ENCODE assay signal across 17 mouse cellular contexts in the genomic region with DNA sequence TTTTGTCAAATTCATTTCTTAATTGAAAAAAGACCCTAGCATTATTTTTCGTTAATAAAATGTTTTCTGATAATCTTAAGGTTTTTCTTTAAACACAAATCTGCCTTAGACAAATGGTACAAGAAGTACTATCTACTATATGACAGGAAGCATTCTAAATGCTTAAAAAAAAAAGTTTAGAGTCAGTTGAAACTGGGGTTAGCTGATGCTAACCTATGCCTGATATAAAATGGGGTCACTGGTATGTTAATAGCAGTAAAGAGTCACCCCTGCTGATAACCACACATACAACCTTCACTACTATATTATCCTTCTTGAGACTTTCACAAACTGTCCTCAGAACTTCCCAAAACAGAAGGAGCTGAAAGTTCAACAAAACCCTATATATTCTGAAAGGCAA. TPM values are rescaled to one million over a fixed set of nuclear protein-coding genes. Genes with fewer than 3 reads are reported as not detected.
DNase-seq lines count a peak whose midpoint lies in the region; TF ChIP-seq lines count a peak whose summit lies in the region.
"Had no signal": no experiment of that assay in that cellular context is flagged by ENCODE, and none has a peak within 500 bp of the region (broad histone marks: within the 10 kb centered on the region; RNA-seq: fewer than 3 reads in every experiment).

No protein-coding gene starts in this region.

- H3K4me1 ChIP-seq in MEL (ENCODE audit: control insufficient read depth in 1 of 2, insufficient read depth in 2 of 2, low read length in 2 of 2): peaks cover 14 to 32% of the 10 kb centered on the region in 2 experiments

- DNase-seq in MEL (ENCODE audit: low read depth, low spot score): peak; percentile 45
- DNase-seq in right cerebral cortex, postnatal 36 days (ENCODE audit: low spot score in 2 of 2): no peak
- DNase-seq: adrenal gland, adult 2 months; adrenal gland, adult 8-10 months; adrenal gland, postnatal 10 days; adrenal gland, postnatal 14 days; adrenal gland, postnatal 25 days; adrenal gland, postnatal 36 days; B cell, adult 2 months; cerebellum, adult 11 months; cerebellum, adult 11-12 months; cerebellum, adult 18-20 months; cerebellum, adult 2 months; cerebellum, adult 8-10 months had no signal

- no peak for TF ChIP-seq RAD21 in MEL (IDR thresholded peaks at IDR 0.05; ENCODE audit: low read depth, low read length)

- no peaks in the 10 kb centered on the region for H3K9me3 ChIP-seq in MEL (replicated peaks; ENCODE audit: insufficient read depth, low read length)
- H3K9me3 ChIP-seq: G1E had no signal

- TF ChIP-seq POLR2A in MEL (IDR thresholded peaks at IDR 0.05; ENCODE audit: control insufficient read depth in 1 of 2, insufficient read depth in 1 of 2, low read depth in 1 of 2, low read length in 2 of 2, poor library complexity in 1 of 2): no peak

- peaks cover 18% of the 10 kb centered on the region for H3K79me2 ChIP-seq in MEL (ENCODE audit: control insufficient read depth, insufficient read depth, low read length, poor library complexity)

- H3K36me3 ChIP-seq in MEL (ENCODE audit: control insufficient read depth in 1 of 2, insufficient read depth in 2 of 2, low read length in 2 of 2): peaks cover 6 to 42% of the 10 kb centered on the region in 2 experiments

- no peaks in the 10 kb centered on the region for H3K27me3 ChIP-seq in MEL (ENCODE audit: control insufficient read depth in 1 of 2, insufficient read depth in 2 of 2, low read length in 2 of 2)
- H3K27me3 ChIP-seq: CH12.LX, Patski had no signal

- H3K9ac ChIP-seq in MEL (ENCODE audit: control insufficient read depth, low read depth, low read length, poor library complexity, severe bottlenecking): no peak overlapping the region

- no peak for TF ChIP-seq CTCF in MEL (IDR thresholded peaks at IDR 0.05 in 2 of 3, conservative IDR thresholded peaks at IDR 0.05 in 1 of 3; ENCODE audit: control insufficient read depth in 1 of 3, insufficient read depth in 1 of 3, low read depth in 2 of 3, low read length in 3 of 3, poor library complexity in 1 of 3, severe bottlenecking in 1 of 3)

- H3K4me3 ChIP-seq in MEL (ENCODE audit: control insufficient read depth in 1 of 2, insufficient read depth in 1 of 2, low read depth in 2 of 2, low read length in 2 of 2): no peak overlapping the region

- TF ChIP-seq EP300 in MEL (IDR thresholded peaks at IDR 0.05; ENCODE audit: low read depth in 1 of 2, low read length in 2 of 2): peak; percentile 35 to 78; a peak in 3 of 4 replicates

- H3K27ac ChIP-seq in MEL (ENCODE audit: control insufficient read depth, low read depth, low read length): peak overlapping the region; percentile 31; the same call in 1 of the 2 replicates

TF ChIP-seq in MEL, 35 proteins besides CTCF, POLR2A, EP300 and RAD21:
- TF ChIP-seq USF2 (IDR thresholded peaks at IDR 0.05; ENCODE audit: borderline replicate concordance in 1 of 2, insufficient read depth in 1 of 2, low read depth in 1 of 2, low read length in 2 of 2): no peak
- TF ChIP-seq GATA1 (IDR thresholded peaks at IDR 0.05; ENCODE audit: low read depth, low read length): peak; percentile 42; the same call in 1 of the 2 replicates
- TF ChIP-seq JUND (IDR thresholded peaks at IDR 0.05; ENCODE audit: low read depth, low read length): no peak
- TF ChIP-seq MYB (IDR thresholded peaks at IDR 0.05; ENCODE audit: low read depth, low read length): peak; percentile 52; the same call in 1 of the 2 replicates
- TF ChIP-seq HCFC1 (IDR thresholded peaks at IDR 0.05; ENCODE audit: low read depth, low read length): no peak
- TF ChIP-seq SMC3 (IDR thresholded peaks at IDR 0.05; ENCODE audit: low read depth, low read length): no peak
- TF ChIP-seq ZC3H11A (IDR thresholded peaks at IDR 0.05; ENCODE audit: low read depth, low read length): no peak
- TF ChIP-seq GABPA (IDR thresholded peaks at IDR 0.05; ENCODE audit: low read depth, low read length): no peak
- TF ChIP-seq MEF2A (IDR thresholded peaks at IDR 0.05; ENCODE audit: extremely low read depth, insufficient replicate concordance, low read depth, low read length, poor library complexity, severe bottlenecking): no peak

RNA-seq across cellular contexts. Expression of a gene that starts 2.6 kb away (rescaled TPM):
- 321 and 341 TPM in 2 replicates for total RNA-seq in MEL (2012; rRNA removed)
- polyA plus RNA-seq in MEL (2012; ENCODE audit: insufficient read depth in 1 of 2, insufficient read length in 2 of 2, low read depth in 1 of 2, low replicate concordance in 2 of 2, missing spikeins in 1 of 2): 100 to 1,000 TPM in 1 of 2 experiments, not detected in 1; 172 TPM
